In genomic region chr6:28460534-28460933, GRCm38 (mm10) we compare ENCODE assay signal across 9 mouse cellular contexts. TPM values are rescaled to one million over a fixed set of nuclear protein-coding genes. Genes with fewer than 3 reads are reported as not detected.
A peak's percentile ranks its signal among the peaks of the same experiment; 100 is the strongest.
DNase-seq lines count a peak whose midpoint lies in the region; ATAC-seq and TF ChIP-seq lines count a peak whose summit lies in the region.
"Had no signal": no experiment of that assay in that cellular context is flagged by ENCODE, and none has a peak within 500 bp of the region (broad histone marks: within the 10 kb centered on the region; RNA-seq: fewer than 3 reads in every experiment).

No protein-coding gene starts in this region.

- H3K36me3 ChIP-seq in forebrain, embryonic 14.5 days (ENCODE audit: control insufficient read depth, insufficient read depth, low read length) = no peaks in the 10 kb centered on the region
- H3K36me3 ChIP-seq in forebrain, embryonic 13.5 days (ENCODE audit: poor library complexity, severe bottlenecking) = no peaks in the 10 kb centered on the region
- H3K36me3 ChIP-seq in midbrain, postnatal 0 days (ENCODE audit: insufficient read depth, low read length) = no peaks in the 10 kb centered on the region
- no peaks in the 10 kb centered on the region for H3K36me3 ChIP-seq in stomach, embryonic 15.5 days

- no peak overlapping the region for H3K4me2 ChIP-seq in forebrain, embryonic 14.5 days (ENCODE audit: low read length)
- no peak overlapping the region for H3K4me2 ChIP-seq in forebrain, embryonic 13.5 days
- H3K4me2 ChIP-seq in midbrain, postnatal 0 days (ENCODE audit: low read depth, low read length, poor library complexity, severe bottlenecking) = no peak overlapping the region
- H3K4me2 ChIP-seq in stomach, embryonic 15.5 days = no peak overlapping the region

- no peak overlapping the region for H3K9ac ChIP-seq in forebrain, embryonic 14.5 days (ENCODE audit: low read length)
- no peak overlapping the region for H3K9ac ChIP-seq in forebrain, embryonic 13.5 days
- no peak overlapping the region for H3K9ac ChIP-seq in midbrain, postnatal 0 days (replicated peaks; ENCODE audit: low read length, poor library complexity, severe bottlenecking)
- no peak overlapping the region for H3K9ac ChIP-seq in stomach, embryonic 15.5 days

- DNase-seq in forebrain, embryonic 14.5 days (ENCODE audit: low spot score) = peak; percentile 40
- DNase-seq in adrenal gland, postnatal 14 days = peak; percentile 82
- peak; percentile 66 for DNase-seq in embryo, embryonic 11 days
- DNase-seq in heart, postnatal 36 days = peak; percentile 73 to 85
- DNase-seq in left cerebral cortex, postnatal 25 days (ENCODE audit: low spot score in 2 of 2) = peak; percentile 44 to 59
- peak; percentile 38 for DNase-seq in midbrain, postnatal 0 days (ENCODE audit: low spot score)

- no peaks in the 10 kb centered on the region for H3K27me3 ChIP-seq in forebrain, embryonic 14.5 days (replicated peaks; ENCODE audit: control insufficient read depth, insufficient read depth, low read length)
- no peaks in the 10 kb centered on the region for H3K27me3 ChIP-seq in forebrain, embryonic 13.5 days
- H3K27me3 ChIP-seq in midbrain, postnatal 0 days (ENCODE audit: insufficient read depth, low read length) = no peaks in the 10 kb centered on the region
- no peaks in the 10 kb centered on the region for H3K27me3 ChIP-seq in stomach, embryonic 15.5 days (replicated peaks)

- H3K4me1 ChIP-seq in forebrain, embryonic 14.5 days (ENCODE audit: control insufficient read depth, insufficient read depth, low read length) = no peaks in the 10 kb centered on the region
- H3K4me1 ChIP-seq in forebrain, embryonic 13.5 days = no peaks in the 10 kb centered on the region
- H3K4me1 ChIP-seq in midbrain, postnatal 0 days (ENCODE audit: insufficient read depth, low read length) = no peaks in the 10 kb centered on the region
- no peaks in the 10 kb centered on the region for H3K4me1 ChIP-seq in stomach, embryonic 15.5 days

- WGBS in forebrain, embryonic 14.5 days = 13% methylated on average over 5 of the region's 5 CpGs
- 12% methylated on average over 5 of the region's 5 CpGs for WGBS in forebrain, embryonic 13.5 days
- WGBS in midbrain, postnatal 0 days = 10% methylated on average over 5 of the region's 5 CpGs
- WGBS in stomach, embryonic 15.5 days = 8% methylated on average over 5 of the region's 5 CpGs

- H3K4me3 ChIP-seq in forebrain, embryonic 14.5 days (ENCODE audit: low read depth, low read length) = no peak overlapping the region
- no peak overlapping the region for H3K4me3 ChIP-seq in forebrain, embryonic 13.5 days
- H3K4me3 ChIP-seq in midbrain, postnatal 0 days (ENCODE audit: low read depth, low read length) = no peak overlapping the region
- no peak overlapping the region for H3K4me3 ChIP-seq in stomach, embryonic 15.5 days (replicated peaks)

- no peak overlapping the region for H3K27ac ChIP-seq in forebrain, embryonic 14.5 days (ENCODE audit: low read depth, low read length)
- no peak overlapping the region for H3K27ac ChIP-seq in forebrain, embryonic 13.5 days
- no peak overlapping the region for H3K27ac ChIP-seq in midbrain, postnatal 0 days (ENCODE audit: low read depth, low read length)
- no peak overlapping the region for H3K27ac ChIP-seq in stomach, embryonic 15.5 days

- intact Hi-C loops in heart, postnatal 36 days (cut with DNase I) = loop anchor here (1.0 to 2.0 kb wide), 2 partner anchors 121 to 152 kb away; no protein-coding TSS in a partner anchor
- intact Hi-C loops in left cerebral cortex, postnatal 25 days (cut with DNase I) = no loop called here

- TF ChIP-seq CTCF in midbrain, postnatal 0 days (IDR thresholded peaks at IDR 0.05) = peak; percentile 59

- ATAC-seq in forebrain, embryonic 14.5 days = no peak
- ATAC-seq in forebrain, embryonic 13.5 days = no peak
- ATAC-seq in midbrain, postnatal 0 days (ENCODE audit: low FRiP score) = no peak
- ATAC-seq in stomach, embryonic 15.5 days (ENCODE audit: insufficient read depth, low FRiP score, low read depth) = 0 out of 2 replicates have a peak, but pooled peaks have one; percentile 47

- no peaks in the 10 kb centered on the region for H3K9me3 ChIP-seq in forebrain, embryonic 14.5 days (replicated peaks; ENCODE audit: control insufficient read depth, low read length)
- no peaks in the 10 kb centered on the region for H3K9me3 ChIP-seq in forebrain, embryonic 13.5 days (replicated peaks)
- H3K9me3 ChIP-seq in midbrain, postnatal 0 days (ENCODE audit: low read length) = no peaks in the 10 kb centered on the region
- no peaks in the 10 kb centered on the region for H3K9me3 ChIP-seq in stomach, embryonic 15.5 days

RNA-seq across cellular contexts. Expression of gene Pax4, which starts 11.4 kb away (rescaled TPM):
- polyA plus RNA-seq in forebrain, embryonic 14.5 days (2014; fragmentation: Nextera tagmentation; extraction: Ambion mirVana) = 0.16 TPM in 1 of 2 replicates, not detected in the other
- polyA plus RNA-seq in forebrain, embryonic 13.5 days (2015; fragmentation: Nextera tagmentation; extraction: Ambion mirVana) = not detected in 2 replicates
- total RNA-seq in adrenal gland, postnatal 14 days (2021) = not detected in 2 replicates
- total RNA-seq in heart, postnatal 36 days (2021) = not detected
- not detected for total RNA-seq in left cerebral cortex, postnatal 25 days (2021)
- not detected in 2 replicates for total RNA-seq in midbrain, postnatal 0 days (2014; rRNA removed)
- polyA plus RNA-seq in midbrain, postnatal 0 days (2015; fragmentation: Nextera tagmentation; extraction: Ambion mirVana) = 0.37 TPM in 1 of 2 replicates, not detected in the other
- polyA plus RNA-seq in stomach, embryonic 15.5 days (2015; fragmentation: Nextera tagmentation; extraction: Ambion mirVana) = 1.6 and 2.5 TPM in 2 replicates
- polyA plus RNA-seq: C2C12 had no signal

RNA-seq across cellular contexts. Expression of gene Snd1, which starts 14.4 kb away (rescaled TPM):
- 67.9 and 80.0 TPM in 2 replicates for polyA plus RNA-seq in forebrain, embryonic 14.5 days (2014; fragmentation: Nextera tagmentation; extraction: Ambion mirVana)
- 80.1 and 83.5 TPM in 2 replicates for polyA plus RNA-seq in forebrain, embryonic 13.5 days (2015; fragmentation: Nextera tagmentation; extraction: Ambion mirVana)
- 121 and 132 TPM in 2 replicates for total RNA-seq in adrenal gland, postnatal 14 days (2021)
- 10 to 100 TPM; 75.0 to 78.1 TPM for total RNA-seq in heart, postnatal 36 days (2021)
- 10 to 100 TPM; 80.5 to 88.1 TPM for total RNA-seq in left cerebral cortex, postnatal 25 days (2021)
- 81.1 and 89.5 TPM in 2 replicates for total RNA-seq in midbrain, postnatal 0 days (2014; rRNA removed)
- 70.6 and 73.3 TPM in 2 replicates for polyA plus RNA-seq in midbrain, postnatal 0 days (2015; fragmentation: Nextera tagmentation; extraction: Ambion mirVana)
- 128 and 153 TPM in 2 replicates for polyA plus RNA-seq in stomach, embryonic 15.5 days (2015; fragmentation: Nextera tagmentation; extraction: Ambion mirVana)

RNA-seq across cellular contexts. Expression of gene Gcc1, which starts 32.3 kb away (rescaled TPM):
- 7.2 and 9.7 TPM in 2 replicates for polyA plus RNA-seq in forebrain, embryonic 14.5 days (2014; fragmentation: Nextera tagmentation; extraction: Ambion mirVana)
- 11.4 and 12.9 TPM in 2 replicates for polyA plus RNA-seq in forebrain, embryonic 13.5 days (2015; fragmentation: Nextera tagmentation; extraction: Ambion mirVana)
- total RNA-seq in adrenal gland, postnatal 14 days (2021) = 12.7 and 15.4 TPM in 2 replicates
- total RNA-seq in heart, postnatal 36 days (2021) = 1 to 10 TPM; 9.4 to 9.5 TPM
- total RNA-seq in left cerebral cortex, postnatal 25 days (2021) = 10 to 100 TPM; 17.6 to 19.6 TPM
- total RNA-seq in midbrain, postnatal 0 days (2014; rRNA removed) = 11.2 and 14.6 TPM in 2 replicates
- 8.6 and 8.7 TPM in 2 replicates for polyA plus RNA-seq in midbrain, postnatal 0 days (2015; fragmentation: Nextera tagmentation; extraction: Ambion mirVana)
- 9.7 and 9.9 TPM in 2 replicates for polyA plus RNA-seq in stomach, embryonic 15.5 days (2015; fragmentation: Nextera tagmentation; extraction: Ambion mirVana)

RNA-seq across cellular contexts. Expression of gene Fscn3, which starts 32.9 kb away (rescaled TPM):
- polyA plus RNA-seq in forebrain, embryonic 14.5 days (2014; fragmentation: Nextera tagmentation; extraction: Ambion mirVana) = not detected in 2 replicates
- polyA plus RNA-seq in forebrain, embryonic 13.5 days (2015; fragmentation: Nextera tagmentation; extraction: Ambion mirVana) = 0.09 TPM in 1 of 2 replicates, not detected in the other
- total RNA-seq in adrenal gland, postnatal 14 days (2021) = not detected in 2 replicates
- total RNA-seq in heart, postnatal 36 days (2021) = not detected
- not detected for total RNA-seq in left cerebral cortex, postnatal 25 days (2021)
- total RNA-seq in midbrain, postnatal 0 days (2014; rRNA removed) = 0.19 TPM in 1 of 2 replicates, not detected in the other
- not detected in 2 replicates for polyA plus RNA-seq in midbrain, postnatal 0 days (2015; fragmentation: Nextera tagmentation; extraction: Ambion mirVana)
- polyA plus RNA-seq in stomach, embryonic 15.5 days (2015; fragmentation: Nextera tagmentation; extraction: Ambion mirVana) = not detected in 2 replicates
- polyA plus RNA-seq: C2C12 had no signal

RNA-seq across cellular contexts. Expression of gene Arf5, which starts 37.2 kb away (rescaled TPM):
- polyA plus RNA-seq in forebrain, embryonic 14.5 days (2014; fragmentation: Nextera tagmentation; extraction: Ambion mirVana) = 407 and 420 TPM in 2 replicates
- polyA plus RNA-seq in forebrain, embryonic 13.5 days (2015; fragmentation: Nextera tagmentation; extraction: Ambion mirVana) = 348 and 361 TPM in 2 replicates
- 165 and 174 TPM in 2 replicates for total RNA-seq in adrenal gland, postnatal 14 days (2021)
- total RNA-seq in heart, postnatal 36 days (2021) = 100 to 1,000 TPM; 162 to 164 TPM
- total RNA-seq in left cerebral cortex, postnatal 25 days (2021) = 100 to 1,000 TPM; 295 to 301 TPM
- 378 and 412 TPM in 2 replicates for total RNA-seq in midbrain, postnatal 0 days (2014; rRNA removed)
- 456 and 484 TPM in 2 replicates for polyA plus RNA-seq in midbrain, postnatal 0 days (2015; fragmentation: Nextera tagmentation; extraction: Ambion mirVana)
- polyA plus RNA-seq in stomach, embryonic 15.5 days (2015; fragmentation: Nextera tagmentation; extraction: Ambion mirVana) = 296 and 340 TPM in 2 replicates
